In genomic region chr17:31432878-31433281, GRCm38 (mm10) we compare ENCODE assay signal across 11 mouse cellular contexts. TPM values are rescaled to one million over a fixed set of nuclear protein-coding genes. Genes with fewer than 3 reads are reported as not detected.
DNase-seq lines count a peak whose midpoint lies in the region; ATAC-seq and TF ChIP-seq lines count a peak whose summit lies in the region.
"Had no signal": no experiment of that assay in that cellular context is flagged by ENCODE, and none has a peak within 500 bp of the region (broad histone marks: within the 10 kb centered on the region; RNA-seq: fewer than 3 reads in every experiment).

No protein-coding gene starts in this region.

- DNase-seq in heart, postnatal 0 days (ENCODE audit: low spot score) = no peak
- no peak for DNase-seq in heart, adult 9 months (ENCODE audit: low spot score in 2 of 2)
- DNase-seq in neural tube, embryonic 10.5 days (ENCODE audit: extremely low spot score, low spot score) = peak; percentile 41
- DNase-seq in cerebellum, postnatal 36 days = no peak
- DNase-seq in forebrain, embryonic 10.5 days (ENCODE audit: extremely low spot score, low spot score) = no peak
- no peak for DNase-seq in layer of hippocampus, adult 2 months (ENCODE audit: low spot score in 2 of 2)
- DNase-seq: adrenal gland, adult 2 months; B cell, adult 2 months; cerebellum, adult 9-10 months had no signal

- no peak overlapping the region; the same call in 1 of the 2 replicates for H3K4me3 ChIP-seq in heart, postnatal 0 days (ENCODE audit: low read depth, low read length)
- H3K4me3 ChIP-seq in brown adipose tissue, adult 24 weeks (ENCODE audit: insufficient read depth, low read depth, low read length) = peak overlapping the region; percentile 64
- peak overlapping the region; percentile 48 for H3K4me3 ChIP-seq in intestine, postnatal 0 days (ENCODE audit: low read depth, low read length)
- H3K4me3 ChIP-seq in forebrain, embryonic 10.5 days = no peak overlapping the region
- no peak overlapping the region for H3K4me3 ChIP-seq in layer of hippocampus, adult 2 months

- no peak overlapping the region for H3K27ac ChIP-seq in heart, postnatal 0 days (ENCODE audit: low read depth)
- H3K27ac ChIP-seq in brown adipose tissue, adult 24 weeks (replicated peaks; ENCODE audit: low read depth, low read length) = peak overlapping the region; percentile 77
- peak overlapping the region; percentile 93 for H3K27ac ChIP-seq in intestine, postnatal 0 days (ENCODE audit: low read depth, low read length)
- no peak overlapping the region for H3K27ac ChIP-seq in forebrain, embryonic 10.5 days
- no peak overlapping the region for H3K27ac ChIP-seq in layer of hippocampus, adult 2 months

- H3K4me2 ChIP-seq in heart, postnatal 0 days (ENCODE audit: low read depth, low read length) = peak overlapping the region; percentile 21
- H3K4me2 ChIP-seq in intestine, postnatal 0 days (replicated peaks; ENCODE audit: low read depth) = peak overlapping the region; percentile 79

- no peak for TF ChIP-seq CTCF in heart, postnatal 0 days (IDR thresholded peaks at IDR 0.05; ENCODE audit: low read depth)
- TF ChIP-seq CTCF in intestine, postnatal 0 days (IDR thresholded peaks at IDR 0.05; ENCODE audit: low read depth) = peak; percentile 29; the same call in 1 of the 2 replicates
- TF ChIP-seq CTCF in layer of hippocampus, adult 2 months (conservative IDR thresholded peaks at IDR 0.05) = no peak

- no peak for ATAC-seq in heart, postnatal 0 days (ENCODE audit: insufficient read depth, low read depth)
- ATAC-seq in intestine, postnatal 0 days = peak; percentile 63

- no peaks in the 10 kb centered on the region; the same call in 1 of the 2 replicates for H3K36me3 ChIP-seq in heart, postnatal 0 days (replicated peaks; ENCODE audit: control insufficient read depth, insufficient read depth, low read length)
- peaks cover 3% of the 10 kb centered on the region for H3K36me3 ChIP-seq in intestine, postnatal 0 days (ENCODE audit: control insufficient read depth, insufficient read depth)
- peaks cover 15% of the 10 kb centered on the region for H3K36me3 ChIP-seq in forebrain, embryonic 10.5 days (replicated peaks)

- 0 out of 2 replicates have a peak, but pooled peaks cover 6% of the 10 kb centered on the region for H3K4me1 ChIP-seq in heart, postnatal 0 days (ENCODE audit: control insufficient read depth, insufficient read depth)
- 0 out of 2 replicates have a peak, but pooled peaks cover 5% of the 10 kb centered on the region for H3K4me1 ChIP-seq in brown adipose tissue, adult 24 weeks (ENCODE audit: control insufficient read depth, insufficient read depth, insufficient read length, low read length)
- 0 out of 2 replicates have a peak, but pooled peaks cover 3% of the 10 kb centered on the region for H3K4me1 ChIP-seq in intestine, postnatal 0 days (replicated peaks; ENCODE audit: control insufficient read depth, insufficient read depth, low read length)
- H3K4me1 ChIP-seq in forebrain, embryonic 10.5 days = peaks cover 45% of the 10 kb centered on the region

- H3K9me3 ChIP-seq in heart, postnatal 0 days (replicated peaks; ENCODE audit: control insufficient read depth, low read length) = peaks cover 8% of the 10 kb centered on the region; the same call in 1 of the 2 replicates
- H3K9me3 ChIP-seq in intestine, postnatal 0 days (ENCODE audit: control insufficient read depth) = 0 out of 2 replicates have a peak, but pooled peaks cover 7% of the 10 kb centered on the region
- H3K9me3 ChIP-seq in forebrain, embryonic 10.5 days = peaks cover 12% of the 10 kb centered on the region

- H3K27me3 ChIP-seq in heart, postnatal 0 days (ENCODE audit: control insufficient read depth, insufficient read depth, low read length) = 0 out of 2 replicates have a peak, but pooled peaks cover 3% of the 10 kb centered on the region
- H3K27me3 ChIP-seq in intestine, postnatal 0 days (replicated peaks; ENCODE audit: control insufficient read depth, insufficient read depth, low read length) = no peaks in the 10 kb centered on the region
- peaks cover 31% of the 10 kb centered on the region for H3K27me3 ChIP-seq in forebrain, embryonic 10.5 days (ENCODE audit: poor library complexity, severe bottlenecking)

- 68% methylated on average over 5 of the region's 5 CpGs for WGBS in heart, postnatal 0 days
- 16% methylated on average over 5 of the region's 5 CpGs for WGBS in intestine, postnatal 0 days
- WGBS in forebrain, embryonic 10.5 days = 78% methylated on average over 5 of the region's 5 CpGs

- H3K9ac ChIP-seq in heart, postnatal 0 days (replicated peaks; ENCODE audit: low read depth, low read length) = no peak overlapping the region
- H3K9ac ChIP-seq in intestine, postnatal 0 days (ENCODE audit: low read depth, low read length) = peak overlapping the region; percentile 62

- TF ChIP-seq EP300 in heart, postnatal 0 days (IDR thresholded peaks at IDR 0.05; ENCODE audit: low read depth) = no peak

RNA-seq across cellular contexts. Expression of gene Pde9a, which starts 46.9 kb away (rescaled TPM):
- 2.6 and 19.5 TPM in 2 replicates for total RNA-seq in heart, postnatal 0 days (2014; rRNA removed; ENCODE audit: low replicate concordance)
- 5.7 and 6.6 TPM in 2 replicates for polyA plus RNA-seq in heart, postnatal 0 days (2015; fragmentation: Nextera tagmentation; extraction: Ambion mirVana)
- 0.99 and 2.5 TPM in 2 replicates for polyA plus RNA-seq in brown adipose tissue, adult 24 weeks (2012; ENCODE audit: insufficient read depth, insufficient read length, missing spikeins)
- 58.8 and 59.8 TPM in 2 replicates for polyA plus RNA-seq in intestine, postnatal 0 days (2015; fragmentation: Nextera tagmentation; extraction: Ambion mirVana)
- polyA plus RNA-seq in forebrain, embryonic 10.5 days (2016; fragmentation: Nextera tagmentation; extraction: Ambion mirVana) = 16.6 and 16.8 TPM in 2 replicates
- 10 to 100 TPM; 21.8 to 31.9 TPM for total RNA-seq in layer of hippocampus, adult 2 months (2021)

Comparison
In these comparisons a context has a peak if more than half of its experiments do, and no peak if none do; other contexts are left out.
1. H3K27ac ChIP-seq: peak in brown adipose tissue, adult 24 weeks (single experiment) and intestine, postnatal 0 days (single experiment); none in heart, postnatal 0 days (single experiment), forebrain, embryonic 10.5 days (single experiment) and layer of hippocampus, adult 2 months (single experiment).
2. H3K4me3 ChIP-seq: peak in brown adipose tissue, adult 24 weeks (single experiment) and intestine, postnatal 0 days (single experiment); none in heart, postnatal 0 days (single experiment), forebrain, embryonic 10.5 days (single experiment) and layer of hippocampus, adult 2 months (single experiment).